Mouse (Mus musculus) kidney, postnatal 25 days (tissue): ENCODE results near the gene Stpg1.

Experiments used
- DNase-seq, 2 experiments: peaks; one replicate each; pipeline ENCODE4 v3.0.0; 2021; ENCODE audit warnings: mixed read lengths in 2 of 2

The Stpg1 gene

DNA sequence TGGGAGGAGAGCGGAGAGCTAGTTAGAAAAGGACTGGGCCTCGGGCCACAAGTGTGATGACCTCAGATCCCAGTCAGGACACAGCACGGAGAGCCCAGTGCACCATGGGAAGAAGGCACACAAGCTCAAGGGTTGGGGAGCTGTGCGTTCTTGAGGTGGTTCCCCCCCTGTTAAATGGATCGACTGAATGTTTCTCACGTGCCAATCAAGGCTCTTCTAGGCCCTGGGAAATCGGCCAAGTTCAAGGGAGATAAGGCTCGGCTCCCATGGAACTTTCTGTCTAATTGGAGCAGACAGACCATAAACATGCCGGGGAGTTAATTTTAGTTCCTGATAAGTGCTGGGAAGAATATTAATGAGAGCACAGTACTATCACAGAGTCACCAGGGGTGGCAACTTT, 70.8 kb downstream of the Stpg1 start:
- DNase-seq: peak; percentile 56 to 69

DNA sequence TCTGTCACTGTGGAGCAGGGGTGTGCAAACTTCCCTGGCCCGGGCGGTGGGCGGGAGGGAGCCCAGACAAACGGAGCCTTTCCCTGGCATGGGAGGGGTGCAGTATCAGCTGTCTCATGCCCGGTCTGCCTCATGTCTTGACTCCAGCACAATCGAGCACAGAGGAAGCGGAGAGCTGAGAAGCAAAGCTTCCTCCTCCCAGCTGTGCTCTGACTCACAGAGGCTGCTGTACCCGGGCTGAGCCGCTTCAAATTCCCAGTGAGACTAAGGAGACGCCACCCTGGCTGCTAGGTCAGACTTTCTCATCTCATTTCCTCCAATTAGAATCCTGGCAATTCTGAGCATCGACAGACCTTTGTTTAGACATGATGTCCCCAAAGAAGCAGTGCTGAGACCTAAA, 72.5 kb downstream of the Stpg1 start:
- no peak for DNase-seq

GRCm38 (mm10) chr4:135567484-135567883, 72.9 kb downstream of the Stpg1 start:
- no peak for DNase-seq

DNA sequence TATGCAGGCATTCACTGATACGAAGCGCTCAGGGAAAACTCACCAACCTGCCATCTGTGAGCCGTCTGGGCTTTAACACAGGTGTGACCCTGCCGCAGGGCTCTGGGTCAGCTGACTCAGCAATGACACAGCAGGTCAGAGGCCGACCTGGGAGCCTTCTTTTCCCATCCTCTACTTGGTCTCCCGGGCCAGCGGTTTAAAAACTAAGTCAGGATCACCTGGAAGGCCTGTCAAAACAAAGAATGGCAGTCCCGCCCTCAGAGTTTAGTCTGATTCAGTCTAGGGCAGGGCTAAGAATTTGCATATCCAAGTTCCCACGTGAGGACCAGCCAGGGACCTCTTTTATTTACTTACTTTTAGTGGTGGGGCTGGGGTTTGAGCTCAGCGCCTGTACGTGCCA, 74.6 kb downstream of the Stpg1 start:
- DNase-seq: peak; percentile 44 to 67

GRCm38 (mm10) chr4:135570152-135571036, 75.8 kb downstream of the Stpg1 start:
- DNase-seq: peak; percentile 53 to 63

DNA sequence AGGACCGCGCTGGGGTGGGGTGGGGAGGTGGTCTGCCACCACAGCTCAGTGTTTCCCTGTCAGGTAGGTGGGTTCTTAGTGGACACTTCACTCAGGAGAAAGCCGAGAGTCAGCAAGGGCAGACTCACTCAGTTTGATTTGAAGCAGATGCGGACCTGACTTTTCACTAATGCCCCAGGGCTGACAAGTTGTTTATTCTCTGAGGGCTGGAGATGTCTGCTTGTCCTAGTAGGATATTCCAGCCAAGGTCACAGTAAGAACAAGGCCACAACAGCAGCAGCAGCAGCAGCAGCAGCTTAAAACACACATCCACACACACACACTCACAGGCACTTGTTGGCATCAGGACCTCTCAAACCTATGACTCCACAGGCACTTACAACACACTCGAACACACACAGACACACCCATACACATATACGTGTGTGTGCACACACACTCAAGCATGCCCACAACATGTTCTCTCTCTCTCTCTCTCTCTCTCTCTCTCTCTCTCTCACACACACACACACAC, 76.5 kb downstream of the Stpg1 start:
- DNase-seq: no peak

DNA sequence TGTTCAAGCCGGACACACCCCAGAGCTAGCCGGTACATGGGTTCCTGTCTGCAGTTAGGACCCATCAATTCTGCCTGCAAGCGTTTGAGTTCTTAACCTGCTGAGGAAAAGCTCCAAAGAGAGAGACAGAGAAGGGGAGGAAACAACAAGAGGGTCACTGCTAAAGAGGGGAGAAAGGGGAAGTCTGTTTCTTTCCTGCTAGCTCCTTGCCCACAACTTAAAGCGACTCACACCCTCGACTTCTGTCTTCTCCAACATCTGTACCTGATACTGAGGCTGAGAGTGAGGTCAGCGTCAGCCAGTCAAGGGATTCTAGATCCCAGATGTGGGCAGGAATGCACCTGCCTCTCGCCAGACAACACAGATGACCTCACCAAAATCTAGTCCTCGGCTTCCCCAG, 77.7 kb downstream of the Stpg1 start:
- DNase-seq: no peak

- peak; percentile 32 to 68 for DNase-seq
Measured at GRCm38 (mm10) chr4:135573251-135573808, 78.7 kb downstream of the Stpg1 start, which contains the start of gene Grhl3. TSS of gene Grhl3 (minus strand) at chr4:135573630.

- no peak for DNase-seq
Measured at GRCm38 (mm10) chr4:135575365-135576140, 81.0 kb downstream of the Stpg1 start.

- no peak for DNase-seq
Measured at GRCm38 (mm10) chr4:135578490-135578889, 83.9 kb downstream of the Stpg1 start.

GRCm38 (mm10) chr4:135579695-135580094, 85.1 kb downstream of the Stpg1 start:
- DNase-seq: no peak

GRCm38 (mm10) chr4:135581222-135581910, 86.8 kb downstream of the Stpg1 start:
- DNase-seq: no peak

DNA sequence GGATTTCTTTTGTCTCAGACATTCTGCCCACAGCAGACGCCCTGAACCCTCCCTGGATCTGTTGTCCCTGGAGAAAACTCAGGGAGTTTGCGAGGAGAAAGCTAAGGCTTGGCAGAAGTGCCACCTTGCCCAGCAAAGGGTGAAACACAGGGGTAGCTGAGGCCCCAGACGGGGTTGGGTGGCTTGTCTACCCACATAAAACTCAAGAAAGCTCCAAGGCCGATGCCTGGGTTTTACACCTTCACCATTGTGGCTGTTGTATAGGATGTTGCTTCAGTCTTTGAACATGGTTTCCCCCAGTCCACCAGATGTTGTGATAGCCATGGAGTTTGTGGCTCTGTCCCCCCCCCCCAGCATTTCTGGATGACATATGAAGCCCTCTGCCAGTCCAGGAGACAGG, 90.2 kb downstream of the Stpg1 start:
- DNase-seq: no peak
